Mouse (Mus musculus): ENCODE data around the gene Grip2.

DNA sequence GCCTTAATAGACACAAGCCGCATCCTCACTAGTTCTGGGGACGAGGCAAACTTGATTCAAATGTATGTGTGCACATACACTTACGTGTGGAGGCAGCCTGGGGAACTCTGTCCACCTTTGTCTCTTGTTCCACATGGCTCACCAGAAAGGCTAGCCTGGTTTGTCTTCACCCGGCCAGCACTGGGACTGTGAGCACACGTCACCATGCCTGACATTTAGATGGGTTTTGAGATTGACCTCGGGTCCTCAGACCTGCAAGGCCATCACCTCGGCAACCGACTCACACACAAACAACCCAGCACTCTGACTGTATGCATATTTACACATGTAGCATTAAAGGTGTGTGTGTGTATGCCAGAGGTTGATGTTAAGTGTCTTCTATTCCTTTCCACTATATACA lies 8.8 kb downstream of the Grip2 start:
- TF ChIP-seq POLR2A (IDR thresholded peaks at IDR 0.05; ENCODE audit: low read depth, low read length), result no peak
- no peak for TF ChIP-seq CTCF (IDR thresholded peaks at IDR 0.05; ENCODE audit: borderline replicate concordance, insufficient read depth, low read length)
